Mouse (Mus musculus) C2C12 (cell line): ENCODE data around the gene Hsd17b3.

Source experiments
- CTCF ChIP-seq: IDR thresholded peaks from one replicate; pipeline ENCODE4 v1.5.1; 2011; ENCODE audit not compliant: control insufficient read depth, insufficient read depth, insufficient read length
- MAX ChIP-seq: IDR thresholded peaks from one replicate; pipeline ENCODE4 v1.6.1; 2011; ENCODE audit warnings: mild to moderate bottlenecking, control low read depth

DNA sequence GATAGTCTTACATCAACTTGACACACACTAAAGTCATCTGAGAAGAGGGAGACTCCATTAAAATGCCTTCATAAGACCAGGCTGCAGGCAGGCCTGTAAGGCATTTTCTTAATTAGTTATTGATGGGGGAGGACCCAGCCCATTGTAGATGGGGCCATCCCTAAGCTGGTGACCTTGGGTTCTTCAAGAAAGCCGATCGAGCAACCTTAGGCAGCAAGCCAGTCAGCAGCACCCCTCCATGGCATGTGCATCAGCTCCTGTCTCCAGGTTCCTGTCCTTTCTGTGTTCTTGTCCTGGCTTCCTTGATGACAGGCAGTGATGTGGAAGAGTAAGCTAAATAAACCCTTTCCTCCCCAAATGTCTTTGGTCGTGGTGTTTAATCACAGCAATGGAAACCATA lies 3.1 kb upstream of the Hsd17b3 start:
- TF ChIP-seq CTCF (no peak), MAX (no peak)
